Mouse (Mus musculus): ENCODE data around the gene Efna2.

- no peak for TF ChIP-seq TAL1 (IDR thresholded peaks at IDR 0.05; ENCODE audit: low read length)
- TF ChIP-seq GATA1 (IDR thresholded peaks at IDR 0.05; ENCODE audit: low read length): no peak
Measured at GRCm38 (mm10) chr10:80162716-80163299, 16.5 kb upstream of the Efna2 start.
